Mouse (Mus musculus) lung, adult 2 months (tissue): ENCODE measurements at regions not wholly inside any gene's neighbourhood (a gene's known extent, or its start where the extent isn't known, plus 50 kb on each side); places are given as distances from the start of the nearest gene placed in this dataset.
A peak's percentile ranks its signal among the peaks of the same experiment; 100 is the strongest.
"Not testable (repeated sequence)": the region's sequence is repeated elsewhere in the genome, so short reads cannot be mapped to it uniquely, and the experiment has no call there.

Experiments
- DNase-seq: peaks from one replicate; pipeline ENCODE4 v3.0.0; 2022
- H3K4me1 ChIP-seq: fragments of 200-500 bp; 2 replicates; pipeline ENCODE4 v1.6.1; 2011; ENCODE audit warnings: low read length; ENCODE audit not compliant: control insufficient read depth, insufficient read depth
- H3K4me3 ChIP-seq: fragments of 200-500 bp; replicated peaks from 2 replicates; pipeline ENCODE3; 2011; ENCODE audit warnings: low read depth, mild to moderate bottlenecking, control low read depth, low read length; ENCODE audit errors: extremely low read depth
- CTCF ChIP-seq: fragments of 200-500 bp; IDR thresholded peaks from 2 replicates; pipeline ENCODE4 v1.5.1; 2011; ENCODE audit warnings: mild to moderate bottlenecking, low read length, control low read depth; ENCODE audit not compliant: insufficient read depth
- POLR2A ChIP-seq: fragments of 200-500 bp; IDR thresholded peaks from 2 replicates; pipeline ENCODE4 v1.6.1; 2011; ENCODE audit warnings: low read depth, mild to moderate bottlenecking, control low read depth, low read length, borderline replicate concordance; ENCODE audit errors: extremely low read depth
- WGBS: fragments of 180-500 bp; shearing (Covaris S2); methylation state at CpG from one replicate; pipeline ENCODE4 v1.1.7; 2018; 5-methylcytosine and 5-hydroxymethylcytosine counted together

DNA sequence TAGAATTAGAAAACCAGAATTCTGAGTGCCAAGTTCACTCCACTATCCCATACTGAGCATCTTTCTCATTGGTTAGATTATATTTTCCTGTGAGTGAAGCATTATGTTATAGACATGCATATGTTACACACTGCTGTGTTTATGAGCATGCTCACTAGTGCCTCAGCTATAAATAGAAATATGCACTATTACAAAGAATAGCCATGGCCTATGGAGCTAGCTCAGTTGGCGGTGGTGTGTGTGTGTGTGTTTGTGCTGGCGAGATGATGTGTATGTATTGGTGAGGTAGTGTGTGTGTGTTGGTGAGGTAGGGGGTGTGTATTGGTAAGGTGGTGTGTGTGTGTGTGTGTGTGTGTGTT, 106.2 kb downstream of the Sec31a start:
- Histone ChIP-seq H3K4me1 (no peaks in the 10 kb centered on the region), H3K4me3 (no peak overlapping the region)
- DNase-seq, result no peak
- TF ChIP-seq POLR2A (no peak), CTCF (no peak)
- 88% methylated on average over 2 of the region's 2 CpGs for WGBS

GRCm38 (mm10) chr5:100309071-100309806, 106.8 kb downstream of the Sec31a start:
- no peaks in the 10 kb centered on the region for H3K4me1 ChIP-seq
- H3K4me3 ChIP-seq, result no peak overlapping the region
- TF ChIP-seq POLR2A, result no peak
- no peak for TF ChIP-seq CTCF
- DNase-seq, result no peak
- 69% methylated on average over 17 of the region's 17 CpGs for WGBS

DNA sequence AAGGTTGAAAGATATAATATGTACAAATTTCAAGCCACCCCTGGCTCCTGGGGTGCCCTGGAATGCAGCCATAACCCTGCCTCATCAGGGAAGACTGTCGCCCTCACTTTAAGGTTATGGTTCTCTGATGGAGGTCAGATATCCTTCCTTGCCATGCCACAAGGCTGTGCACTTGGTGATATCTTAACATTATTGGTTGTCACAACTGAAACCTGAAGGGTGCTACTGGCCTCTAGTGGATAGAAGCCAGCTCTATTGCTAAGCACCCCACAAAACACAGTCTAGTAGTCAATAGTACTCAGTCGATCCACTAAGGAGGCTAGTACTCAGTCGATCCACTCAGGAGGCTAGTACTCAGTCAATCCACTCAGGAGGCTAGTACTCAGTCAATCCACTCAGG, 111.6 kb downstream of the Sec31a start:
- TF ChIP-seq CTCF (no peak), POLR2A (no peak)
- Histone ChIP-seq H3K4me3 (no peak overlapping the region), H3K4me1 (no peaks in the 10 kb centered on the region)
- WGBS, result 60% methylated on average over 3 of the region's 3 CpGs
- no peak for DNase-seq

- H3K4me3 ChIP-seq, result no peak overlapping the region
- H3K4me1 ChIP-seq, result no peaks in the 10 kb centered on the region
- TF ChIP-seq CTCF, result no peak
- no peak for TF ChIP-seq POLR2A
- WGBS, result 63% methylated on average over 17 of the region's 17 CpGs
- peak; percentile 5 for DNase-seq
Measured at GRCm38 (mm10) chr5:100302068-100302775, 113.8 kb downstream of the Sec31a start.

DNA sequence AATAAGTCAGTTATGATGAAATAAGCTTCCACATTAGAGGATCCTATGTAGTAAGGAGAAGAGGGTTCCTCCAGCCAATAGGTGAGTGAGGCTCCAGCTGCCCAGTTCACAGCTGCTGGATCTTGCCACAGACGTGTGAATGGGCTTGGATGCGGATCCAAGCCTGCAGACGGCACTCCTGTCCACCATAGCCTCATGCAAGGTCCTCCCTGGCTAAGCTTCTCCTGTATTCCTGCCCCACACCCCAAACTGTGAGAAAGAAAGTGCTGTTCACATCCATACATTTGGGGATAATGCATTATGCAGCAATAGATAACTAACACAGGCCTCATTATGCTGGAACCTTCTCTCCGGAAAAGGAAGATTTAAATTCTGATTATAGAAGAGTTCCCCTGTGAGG, 116.9 kb downstream of the Sec31a start:
- no peak for TF ChIP-seq POLR2A
- no peak for TF ChIP-seq CTCF
- 86% methylated on average over 4 of the region's 4 CpGs for WGBS
- no peak for DNase-seq
- Histone ChIP-seq H3K4me1 (no peaks in the 10 kb centered on the region), H3K4me3 (no peak overlapping the region)

- Histone ChIP-seq H3K4me1 (no peaks in the 10 kb centered on the region), H3K4me3 (no peak overlapping the region)
- TF ChIP-seq POLR2A, result no peak
- TF ChIP-seq CTCF, result no peak
- 65% methylated on average over 7 of the region's 7 CpGs for WGBS
- no peak for DNase-seq
Measured at GRCm38 (mm10) chr5:100294189-100294588, 121.8 kb downstream of the Sec31a start.

GRCm38 (mm10) chr5:100280215-100280614, 120.6 kb upstream of the Tmem150c start:
- 85% methylated on average over 4 of the region's 4 CpGs for WGBS
- Histone ChIP-seq H3K4me3 (no peak overlapping the region), H3K4me1 (no peaks in the 10 kb centered on the region)
- no peak for DNase-seq
- TF ChIP-seq CTCF, result no peak
- TF ChIP-seq POLR2A, result no peak

DNA sequence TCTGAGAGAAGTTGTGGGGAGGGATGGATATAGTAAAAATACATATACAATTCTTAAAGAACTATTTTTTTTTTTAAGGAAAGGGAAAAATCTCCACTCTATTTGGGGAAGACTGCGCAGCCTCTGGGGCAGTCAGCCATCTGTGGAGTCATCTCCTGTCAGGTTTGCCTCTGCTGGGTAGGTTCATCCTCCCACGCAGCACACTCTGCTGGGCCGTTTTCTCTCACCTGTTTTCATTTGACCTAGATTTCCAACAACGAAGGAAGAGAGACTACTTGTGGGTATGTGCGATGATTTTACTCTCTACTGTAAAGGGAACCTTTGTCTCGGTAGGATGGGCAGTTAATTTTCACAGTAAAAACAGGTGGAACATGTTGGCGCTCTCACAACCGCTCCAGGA, 119.9 kb upstream of the Tmem150c start:
- no peak for DNase-seq
- Histone ChIP-seq H3K4me3 (no peak overlapping the region), H3K4me1 (no peaks in the 10 kb centered on the region)
- TF ChIP-seq CTCF (no peak), POLR2A (no peak)
- WGBS, result 87% methylated on average over 8 of the region's 8 CpGs

GRCm38 (mm10) chr5:100274674-100275073, 115.1 kb upstream of the Tmem150c start:
- WGBS, result 75% methylated on average over 4 of the region's 4 CpGs
- Histone ChIP-seq H3K4me3 (no peak overlapping the region), H3K4me1 (no peaks in the 10 kb centered on the region)
- no peak for DNase-seq
- TF ChIP-seq POLR2A (no peak), CTCF (no peak)

GRCm38 (mm10) chr5:100271975-100272374, 112.4 kb upstream of the Tmem150c start:
- not testable (repeated sequence) for H3K4me3 ChIP-seq, DNase-seq, H3K4me1 ChIP-seq
- 62% methylated on average over 9 of the region's 9 CpGs for WGBS
